Mouse (Mus musculus): Measurements from ENCODE around the gene Gm4737.
"Not testable (repeated sequence)": the region's sequence is repeated elsewhere in the genome, so short reads cannot be mapped to it uniquely, and the experiment has no call there.

The Gm4737 gene

DNA sequence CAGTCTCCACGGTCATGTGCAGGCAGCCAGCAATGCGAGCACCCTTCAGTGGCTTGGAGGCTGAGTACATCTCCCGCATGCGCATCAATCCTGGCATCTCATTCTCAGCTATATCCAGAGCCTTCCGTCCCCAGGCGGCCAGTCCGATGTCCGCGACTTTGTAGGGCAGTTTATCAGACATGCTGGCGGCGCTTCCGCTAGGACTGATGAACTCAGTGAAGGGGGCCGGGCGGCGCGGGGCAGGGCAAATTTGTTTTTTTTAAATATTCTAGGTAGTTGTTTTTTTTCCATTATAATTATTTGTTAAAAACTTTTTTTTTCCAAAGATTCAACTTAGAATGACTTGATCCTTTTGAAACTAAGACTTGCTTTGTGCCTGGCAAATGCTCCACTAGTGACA lies at the start of gene Gm4737:
TSS of gene Gm4737 (minus strand) at position 246 of the 400 bp plus-strand sequence.
- DNase-seq (ENCODE audit: low read depth) = not testable (repeated sequence)

DNA sequence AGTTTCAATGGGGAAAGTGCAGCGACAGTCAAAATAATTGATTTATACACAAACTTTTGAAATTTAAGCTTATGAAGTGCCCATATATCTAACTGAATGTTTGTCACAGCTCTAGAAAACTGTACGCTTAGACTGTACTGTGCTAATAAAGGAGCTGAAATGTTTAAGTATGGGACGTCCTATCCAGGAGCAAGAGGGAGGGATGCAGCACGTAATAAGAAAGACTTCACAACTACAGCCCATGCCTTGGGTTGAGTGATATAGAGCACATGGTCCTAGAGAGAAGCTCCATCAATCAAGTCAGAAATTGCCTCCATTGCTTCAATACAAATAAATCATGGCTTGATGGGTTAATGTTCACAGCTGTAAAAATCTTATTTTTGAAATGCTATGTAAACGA lies 40.9 kb upstream of the Gm4737 start:
- no peak for DNase-seq (ENCODE audit: low read depth)

DNA sequence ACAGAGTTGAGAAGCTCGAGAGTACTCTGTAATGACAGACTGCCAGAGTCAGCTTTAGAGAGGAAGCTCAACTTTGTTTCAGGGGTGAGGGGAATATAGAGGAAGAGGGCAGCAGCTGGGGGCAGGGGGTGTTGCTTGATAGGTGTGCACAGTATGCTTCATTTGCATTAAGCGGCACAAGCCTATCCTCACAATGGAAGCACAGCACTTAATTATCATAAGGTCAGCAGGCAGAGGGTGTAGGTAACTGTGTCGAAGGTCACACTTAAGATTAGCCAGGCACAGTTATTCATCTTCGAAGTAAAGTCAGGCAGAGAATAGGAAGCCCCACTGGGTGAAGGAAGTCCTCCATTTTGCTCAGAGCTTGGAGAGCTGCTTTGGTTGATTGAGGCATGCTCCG lies 28.2 kb upstream of the Gm4737 start:
- DNase-seq (ENCODE audit: low read depth) = no peak

DNA sequence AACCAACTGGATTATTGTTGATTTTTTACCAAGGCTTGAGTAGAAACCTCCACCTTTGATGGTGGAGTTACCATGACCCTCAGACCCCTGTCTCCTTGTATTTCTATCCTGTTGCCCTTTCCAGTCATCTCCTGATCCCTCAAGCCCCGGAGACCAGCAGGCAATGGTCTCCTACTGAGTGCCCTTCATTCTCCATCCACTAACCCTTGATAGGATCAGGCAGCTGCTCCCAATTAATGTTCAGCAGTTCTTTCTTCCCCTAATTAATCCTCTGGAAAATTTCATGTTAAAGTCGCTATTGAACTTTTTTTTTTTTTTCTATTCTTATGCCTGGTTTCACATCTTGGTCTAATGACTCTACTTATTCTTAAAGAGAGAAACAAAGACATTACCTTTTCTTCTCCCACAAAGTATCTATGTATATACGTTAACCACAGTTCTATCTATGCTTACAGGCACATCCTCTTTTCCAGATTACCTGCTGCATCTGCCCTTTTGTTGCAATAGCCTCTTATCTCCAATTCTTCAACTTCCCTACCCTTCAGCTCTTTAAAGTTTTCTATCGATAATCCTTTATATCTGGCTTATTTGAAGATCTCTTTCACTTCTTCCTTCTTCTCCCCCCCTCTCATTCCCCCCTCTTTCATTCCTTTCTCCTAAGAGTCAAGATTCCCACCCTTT lies 23.4 kb upstream of the Gm4737 start:
- no peak for DNase-seq (ENCODE audit: low read depth)

DNA sequence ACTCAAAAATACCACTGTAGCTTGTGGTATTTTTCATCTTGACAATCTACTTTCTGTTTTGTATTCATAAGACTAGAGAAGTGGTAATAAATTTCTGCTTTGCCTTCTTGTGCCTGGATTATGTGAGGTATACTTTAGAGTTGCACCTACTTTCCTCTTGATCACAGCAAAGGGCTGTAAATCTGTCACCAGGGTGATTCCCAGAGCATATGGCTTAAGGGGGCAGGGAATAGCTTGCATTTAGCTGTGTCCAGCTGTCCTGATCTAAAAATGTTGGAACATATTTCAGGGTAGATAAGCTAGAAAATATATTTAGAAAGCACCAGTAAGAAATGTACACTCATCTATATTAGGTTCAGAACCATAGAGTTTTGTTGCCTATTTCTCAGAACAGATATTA lies 18.2 kb upstream of the Gm4737 start:
- DNase-seq (ENCODE audit: low read depth) = no peak

DNA sequence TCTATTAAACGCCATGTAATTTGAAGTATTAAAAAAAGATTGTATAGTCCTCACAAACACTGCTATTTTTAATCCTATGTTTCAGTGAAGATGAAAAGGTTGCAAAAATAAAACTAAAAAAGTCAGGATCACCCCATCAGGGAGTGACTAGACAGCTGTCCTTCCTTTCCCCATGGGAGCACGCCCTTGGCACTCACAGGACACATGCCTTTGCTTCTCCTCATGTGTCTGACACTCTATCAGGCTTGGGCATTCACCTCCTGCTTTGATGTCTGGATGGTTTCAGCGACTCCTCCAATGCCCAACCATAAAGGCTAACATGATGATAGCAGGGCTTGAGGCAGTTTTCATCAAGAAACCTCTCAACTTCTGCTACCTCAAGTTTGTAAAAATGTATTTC lies 12.1 kb upstream of the Gm4737 start:
- DNase-seq (ENCODE audit: low read depth) = no peak

DNA sequence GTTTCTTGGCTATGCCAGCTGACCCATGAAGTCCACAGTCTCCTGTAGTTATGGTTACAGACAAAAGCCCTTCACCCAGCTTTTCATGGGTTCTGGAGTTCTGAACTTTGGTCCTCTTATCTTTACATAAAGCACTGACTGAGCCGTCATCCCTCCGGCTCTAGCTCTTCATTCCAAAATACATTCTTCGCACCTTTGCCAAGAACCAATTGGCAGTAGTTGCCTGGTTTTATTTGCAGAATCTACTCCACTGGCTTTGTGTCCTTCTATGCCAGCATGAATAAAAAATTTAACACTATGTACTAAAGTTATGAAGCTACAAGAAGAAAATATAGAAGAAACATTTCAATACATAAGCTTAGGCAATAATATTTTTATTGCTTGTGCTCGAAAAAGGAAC lies 10.4 kb upstream of the Gm4737 start:
- DNase-seq (ENCODE audit: low read depth) = no peak

DNA sequence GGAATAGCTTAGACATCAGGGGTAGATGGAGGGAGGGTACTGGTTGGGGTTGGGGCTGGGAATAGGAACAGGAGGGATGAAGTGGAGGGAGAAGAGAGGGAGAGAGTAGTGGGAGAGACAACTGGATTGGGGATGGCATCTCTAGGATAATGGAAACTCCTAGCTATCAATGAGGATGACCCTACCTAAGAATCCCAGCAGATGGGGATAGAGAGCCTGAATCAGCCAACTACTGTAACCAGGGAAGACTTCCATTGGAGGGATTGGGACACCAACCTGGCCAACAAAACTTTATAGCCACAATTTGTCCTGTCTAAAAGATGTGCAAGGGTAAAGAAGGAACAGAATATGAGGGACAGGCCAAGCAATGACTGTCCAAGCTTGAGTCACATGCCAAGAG lies 3.7 kb downstream of the Gm4737 start:
- no peak for DNase-seq (ENCODE audit: low read depth)

DNA sequence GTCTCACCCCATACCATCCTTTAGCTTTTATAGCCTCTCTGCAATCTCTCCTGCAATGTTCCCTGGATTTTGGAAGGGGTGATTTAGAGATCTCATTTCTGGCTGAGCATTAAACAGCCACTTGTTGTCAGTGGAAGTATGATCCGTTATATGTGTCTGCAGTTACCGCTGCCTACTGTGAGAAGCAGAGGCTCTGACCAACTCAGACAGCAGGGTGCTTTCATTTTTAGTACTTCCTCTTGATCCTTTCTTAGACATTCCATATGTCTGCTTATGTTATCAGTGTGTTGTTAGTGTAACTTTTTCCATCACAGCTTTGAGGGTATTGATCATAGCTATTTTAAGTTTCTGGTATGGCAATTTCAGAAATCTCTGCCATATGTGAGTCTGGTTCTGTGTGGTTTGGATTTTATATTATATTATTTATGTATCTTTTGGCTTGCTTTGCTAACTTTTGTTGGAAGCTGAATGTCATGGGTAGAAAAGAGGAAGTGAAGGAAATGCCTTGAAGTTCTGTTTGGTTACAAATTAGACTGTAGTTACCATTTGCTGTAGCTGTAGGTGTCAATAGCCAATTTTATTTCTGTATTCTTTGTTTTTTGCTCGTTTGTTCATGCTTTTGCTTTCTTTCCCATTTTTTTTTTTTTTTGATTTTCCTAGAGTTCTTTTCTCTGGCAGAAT lies 6.1 kb downstream of the Gm4737 start:
- no peak for DNase-seq (ENCODE audit: low read depth)

DNA sequence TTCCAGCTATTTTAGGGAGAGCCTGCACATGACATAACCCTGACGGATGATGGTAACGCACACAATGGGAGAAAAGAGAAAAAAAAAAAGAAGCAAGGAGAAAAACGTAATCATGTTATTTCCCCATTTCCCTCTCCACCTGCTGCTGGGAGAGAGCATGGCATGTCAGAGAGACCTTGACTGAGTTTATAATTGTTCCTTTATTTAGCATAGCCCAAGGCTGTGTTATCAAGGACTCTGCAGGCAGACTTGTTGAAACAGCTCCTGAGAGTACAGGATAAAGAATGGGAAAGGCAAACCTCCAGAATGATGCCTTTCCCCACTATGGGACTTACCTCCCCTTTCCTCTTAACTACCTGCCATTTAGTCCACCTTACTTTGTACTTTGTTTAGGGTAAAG lies 7.9 kb downstream of the Gm4737 start:
- DNase-seq (ENCODE audit: low read depth) = no peak

DNA sequence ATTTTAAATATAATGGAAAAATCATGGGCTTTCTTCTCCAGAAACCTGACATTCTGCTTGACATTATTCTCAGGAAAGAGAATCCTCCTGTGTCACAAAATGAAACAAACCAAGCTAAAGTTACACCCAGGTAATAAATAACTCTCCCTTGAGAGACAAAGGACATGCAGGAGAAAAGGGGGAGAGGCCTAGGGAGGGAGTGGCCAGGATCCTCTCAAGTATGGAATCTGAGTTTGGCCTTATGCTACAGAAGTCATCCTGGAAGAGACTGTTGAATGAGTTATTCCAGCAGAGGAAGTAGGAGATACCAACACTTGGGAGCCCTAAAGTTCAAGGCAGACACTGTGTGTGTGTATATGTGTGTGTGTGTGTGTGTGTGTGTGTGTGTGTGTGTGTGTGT lies 32.6 kb downstream of the Gm4737 start:
- no peak for DNase-seq (ENCODE audit: low read depth)

DNA sequence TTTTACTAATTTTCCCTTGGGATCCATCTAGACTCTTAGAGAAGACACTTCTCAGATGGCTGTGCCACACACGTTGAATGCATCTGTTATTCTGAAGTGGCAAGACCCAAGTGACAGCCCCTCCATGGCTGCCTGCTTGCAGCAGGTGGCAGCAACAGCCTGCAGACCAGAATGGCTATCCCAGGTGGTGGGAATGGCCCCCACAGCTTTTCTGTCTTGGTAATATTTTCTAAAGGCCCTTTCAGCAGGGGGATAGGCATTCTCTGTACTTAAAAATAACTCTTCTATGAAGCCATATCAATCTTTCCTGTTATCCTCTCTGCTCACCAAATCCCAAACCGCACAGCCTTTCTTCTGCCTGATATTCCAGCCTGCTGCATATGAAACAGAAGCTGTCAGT lies 33.5 kb downstream of the Gm4737 start:
- DNase-seq (ENCODE audit: low read depth) = no peak

DNA sequence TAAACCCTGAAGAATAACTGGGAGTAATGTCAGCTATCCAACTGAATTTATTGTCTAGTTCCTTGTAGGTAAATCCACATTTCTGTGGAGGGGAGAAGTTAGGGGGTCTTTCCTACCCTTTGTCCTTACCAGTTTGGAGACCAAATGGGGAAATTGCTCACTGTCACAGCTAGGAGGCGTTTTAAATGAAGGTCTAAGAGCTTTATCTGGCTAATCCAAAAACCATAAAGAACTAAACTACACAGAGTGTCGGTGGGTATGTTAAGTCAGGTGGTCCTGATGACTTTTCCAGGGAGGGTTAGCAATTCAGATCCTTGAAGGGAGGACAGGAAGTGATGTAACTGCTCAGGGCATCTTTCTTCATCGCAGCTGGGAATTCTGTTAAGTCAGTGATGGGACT lies 34.3 kb downstream of the Gm4737 start:
- DNase-seq (ENCODE audit: low read depth) = no peak

DNA sequence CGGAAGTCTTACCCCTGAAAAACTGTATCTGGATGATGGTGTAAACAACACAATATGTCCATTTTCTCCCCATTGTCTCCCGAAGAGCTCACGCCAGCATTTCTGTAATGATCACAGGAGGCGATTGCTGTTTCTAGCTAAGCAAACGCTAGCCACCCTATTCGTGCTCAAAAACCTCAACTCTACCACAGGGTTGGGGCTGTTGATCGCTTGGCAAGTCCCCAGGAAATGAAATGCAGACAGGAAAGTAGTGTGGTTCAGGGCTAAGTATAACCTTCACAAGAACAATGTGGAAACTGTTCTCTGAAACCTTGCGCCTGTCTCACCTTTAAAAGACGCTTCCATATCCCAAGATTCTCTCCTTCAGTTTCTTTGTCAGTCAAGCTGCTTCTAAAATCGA lies 34.9 kb downstream of the Gm4737 start, which contains the start of gene Cd96:
TSS of gene Cd96 (minus strand) at position 232 of the 400 bp plus-strand sequence.
- DNase-seq (ENCODE audit: low read depth) = no peak

DNA sequence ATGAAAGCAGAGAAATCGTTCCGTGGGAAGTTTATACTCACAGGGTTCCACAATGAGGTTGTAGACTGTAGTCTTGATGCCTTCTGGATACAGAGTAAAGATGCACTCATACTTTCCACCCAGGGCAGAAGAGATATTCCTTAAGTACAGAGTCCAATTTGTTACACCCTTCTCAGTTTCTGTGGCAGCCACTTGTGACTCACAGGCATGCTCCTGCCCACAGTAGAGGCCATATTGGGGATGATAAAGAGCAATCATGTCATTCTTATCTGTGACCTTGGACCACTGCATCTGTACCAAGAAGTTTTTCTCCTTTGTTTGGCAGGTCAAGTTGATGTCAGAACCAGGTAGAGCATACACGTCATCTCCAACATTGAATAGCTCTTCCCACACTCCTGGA lies 37.2 kb downstream of the Gm4737 start:
- no peak for DNase-seq (ENCODE audit: low read depth)

DNA sequence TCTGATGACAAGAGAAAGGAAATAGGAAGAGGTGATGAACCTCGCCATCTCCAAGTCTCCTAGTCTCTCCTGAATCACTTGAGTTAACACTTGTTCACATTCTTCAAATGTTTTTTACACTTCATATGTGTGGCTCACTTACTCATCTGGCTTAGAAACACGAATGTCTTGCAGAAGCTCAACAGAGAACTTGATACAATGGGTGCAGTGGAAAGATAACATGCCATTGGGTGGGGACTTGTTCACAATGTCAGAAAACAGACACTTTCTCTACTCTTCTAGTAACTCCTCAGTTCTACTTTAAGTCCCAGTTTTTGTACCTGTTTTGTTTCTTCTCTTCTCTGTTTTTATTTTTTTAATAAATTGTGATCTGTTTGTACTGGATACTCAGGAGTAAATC lies 40.1 kb downstream of the Gm4737 start:
- peak; percentile 9 for DNase-seq (ENCODE audit: low read depth)

DNA sequence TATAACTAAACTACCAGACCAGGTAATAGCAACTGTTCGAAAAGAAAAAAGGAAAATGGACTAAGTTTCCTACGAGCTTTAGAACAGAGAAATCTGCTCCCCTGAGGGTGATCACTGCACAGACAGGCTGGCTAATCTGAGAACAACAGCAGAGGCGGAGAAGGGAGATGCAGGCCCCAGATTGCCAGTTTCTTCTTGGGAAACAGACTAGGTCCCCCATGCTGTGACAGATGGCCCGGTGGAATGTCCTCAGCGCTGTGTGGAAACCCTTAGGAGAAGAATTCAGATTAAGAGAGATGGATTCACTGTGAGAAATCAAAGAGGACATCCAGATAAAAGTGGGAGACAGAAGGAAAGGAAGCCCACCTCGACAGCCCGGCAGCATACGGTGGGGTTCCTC lies 45.3 kb downstream of the Gm4737 start:
- no peak for DNase-seq (ENCODE audit: low read depth)

DNA sequence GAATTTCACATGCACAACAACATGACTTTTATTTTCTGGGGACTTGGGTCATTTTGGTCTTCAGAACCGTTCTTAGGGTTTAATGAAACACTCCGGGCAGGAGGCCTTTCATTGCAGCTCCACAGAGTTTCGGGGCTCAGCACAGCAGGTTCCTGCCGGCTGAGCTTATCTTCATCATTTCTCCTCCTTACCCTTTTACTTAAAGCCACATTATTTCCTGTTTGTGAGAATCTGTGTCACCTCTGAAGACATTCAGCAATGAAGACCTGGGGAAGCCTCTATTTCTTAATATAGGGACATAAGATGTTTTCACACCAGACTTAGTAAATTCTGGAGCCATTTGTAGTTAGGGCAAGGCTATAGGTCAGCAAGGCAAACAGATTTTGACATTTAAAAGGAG lies 47.4 kb downstream of the Gm4737 start:
- no peak for DNase-seq (ENCODE audit: low read depth)

DNA sequence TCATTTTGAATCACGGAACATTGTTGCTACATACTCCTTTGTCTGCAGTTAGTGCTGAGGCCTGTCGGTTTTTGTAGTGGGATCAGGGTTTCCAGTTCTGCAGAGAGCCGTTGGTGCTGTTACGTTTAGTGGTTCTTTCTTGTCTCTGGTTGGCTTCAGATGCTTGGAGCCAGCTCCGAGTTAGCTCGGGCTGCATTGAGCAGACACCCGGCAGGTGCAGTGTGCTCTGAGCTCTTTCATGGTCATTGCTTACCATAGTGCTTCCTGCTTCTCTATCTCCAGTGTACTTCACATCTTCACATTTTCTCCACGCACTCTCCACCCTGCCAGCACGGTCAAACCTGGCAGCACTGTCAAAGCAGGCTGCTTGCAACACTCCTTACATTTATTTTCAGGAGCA lies 50.4 kb downstream of the Gm4737 start:
- DNase-seq (ENCODE audit: low read depth) = no peak

Data from c-Kit-positive CD71-positive TER-119-negative erythroid progenitor cells, embryonic 14.5 days (primary cell).